Mouse (Mus musculus): Measurements from ENCODE around the gene March10. TPM values are rescaled to one million over a fixed set of nuclear protein-coding genes. Genes with fewer than 3 reads are reported as not detected.

Gene March10
- polyA plus RNA-seq, 1 experiment from 2014 or later: 0.18 TPM

GRCm38 (mm10) chr11:105362946-105363597 lies 93.5 kb downstream of the March10 start:
- H3K4me2 ChIP-seq (ENCODE audit: low read depth, low read length): peak overlapping the region; percentile 78
- no peaks in the 10 kb centered on the region for H3K36me3 ChIP-seq (ENCODE audit: control insufficient read depth, insufficient read depth)
- H3K9ac ChIP-seq (ENCODE audit: low read length): peak overlapping the region; percentile 76
- 1% methylated on average over 40 of the region's 40 CpGs for WGBS
- peaks cover 30% of the 10 kb centered on the region for H3K4me1 ChIP-seq (ENCODE audit: control insufficient read depth, insufficient read depth, low read length)
- no peaks in the 10 kb centered on the region for H3K9me3 ChIP-seq (replicated peaks; ENCODE audit: control insufficient read depth, low read length)
- ATAC-seq (replicated peaks; ENCODE audit: extremely low read depth, insufficient read depth, low FRiP score): peak; percentile 78
- H3K27ac ChIP-seq (ENCODE audit: low read length): peak overlapping the region; percentile 67
- H3K4me3 ChIP-seq (ENCODE audit: low read length): peak overlapping the region; percentile 67
- no peaks in the 10 kb centered on the region for H3K27me3 ChIP-seq (ENCODE audit: control insufficient read depth, insufficient read depth, low read length)

- WGBS: 57% methylated on average over 4 of the region's 4 CpGs
- H3K4me1 ChIP-seq (ENCODE audit: control insufficient read depth, insufficient read depth, low read length): peaks cover 30% of the 10 kb centered on the region
- ATAC-seq (replicated peaks; ENCODE audit: extremely low read depth, insufficient read depth, low FRiP score): peak; percentile 30; the same call in 1 of the 2 replicates
- H3K36me3 ChIP-seq (ENCODE audit: control insufficient read depth, insufficient read depth): no peaks in the 10 kb centered on the region
- no peak overlapping the region for H3K27ac ChIP-seq (ENCODE audit: low read length)
- no peaks in the 10 kb centered on the region for H3K27me3 ChIP-seq (ENCODE audit: control insufficient read depth, insufficient read depth, low read length)
- no peaks in the 10 kb centered on the region for H3K9me3 ChIP-seq (replicated peaks; ENCODE audit: control insufficient read depth, low read length)
- no peak overlapping the region for H3K4me3 ChIP-seq (ENCODE audit: low read length)
- H3K9ac ChIP-seq (ENCODE audit: low read length): no peak overlapping the region
- H3K4me2 ChIP-seq (ENCODE audit: low read depth, low read length): no peak overlapping the region
Observed at GRCm38 (mm10) chr11:105362041-105362765, 94.3 kb downstream of the March10 start.

GRCm38 (mm10) chr11:105356301-105356700 lies 100.2 kb downstream of the March10 start:
- no peak overlapping the region for H3K9ac ChIP-seq (ENCODE audit: low read length)
- H3K36me3 ChIP-seq (ENCODE audit: control insufficient read depth, insufficient read depth): no peaks in the 10 kb centered on the region
- ATAC-seq (replicated peaks; ENCODE audit: extremely low read depth, insufficient read depth, low FRiP score): no peak
- H3K4me1 ChIP-seq (ENCODE audit: control insufficient read depth, insufficient read depth, low read length): peaks cover 20% of the 10 kb centered on the region
- H3K4me3 ChIP-seq (ENCODE audit: low read length): no peak overlapping the region
- no peaks in the 10 kb centered on the region for H3K9me3 ChIP-seq (replicated peaks; ENCODE audit: control insufficient read depth, low read length)
- H3K27me3 ChIP-seq (ENCODE audit: control insufficient read depth, insufficient read depth, low read length): no peaks in the 10 kb centered on the region
- no peak overlapping the region for H3K27ac ChIP-seq (ENCODE audit: low read length)
- WGBS: 43% methylated on average over 7 of the region's 7 CpGs
- no peak overlapping the region for H3K4me2 ChIP-seq (ENCODE audit: low read depth, low read length)

DNA sequence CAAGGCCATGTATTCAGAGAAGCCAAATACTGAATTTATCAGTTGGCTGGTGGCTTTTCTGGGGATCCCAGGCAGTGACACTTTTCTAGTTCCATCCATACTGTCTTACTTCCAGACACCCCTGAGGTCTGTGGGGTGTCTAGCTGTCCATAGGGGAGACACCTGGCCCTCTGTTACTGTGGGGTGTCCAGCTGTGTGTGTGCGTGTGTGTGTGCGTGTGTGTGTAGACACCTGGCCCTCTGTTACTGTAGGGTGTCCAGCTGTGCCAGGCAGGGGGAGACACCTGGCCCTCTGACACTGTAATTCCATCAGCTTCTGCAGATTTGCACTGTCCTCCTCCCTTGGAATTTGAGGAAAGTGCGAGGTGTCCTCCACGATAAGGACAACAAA lies 102.6 kb downstream of the March10 start:
- Histone ChIP-seq H3K9ac (ENCODE audit: low read length) (no peak overlapping the region), H3K36me3 (ENCODE audit: control insufficient read depth, insufficient read depth) (no peaks in the 10 kb centered on the region), H3K9me3 (replicated peaks; ENCODE audit: control insufficient read depth, low read length) (no peaks in the 10 kb centered on the region), H3K27ac (ENCODE audit: low read length) (no peak overlapping the region; the same call in 1 of the 2 replicates), H3K27me3 (ENCODE audit: control insufficient read depth, insufficient read depth, low read length) (no peaks in the 10 kb centered on the region), H3K4me1 (ENCODE audit: control insufficient read depth, insufficient read depth, low read length) (peaks cover 20% of the 10 kb centered on the region), H3K4me3 (ENCODE audit: low read length) (no peak overlapping the region), H3K4me2 (ENCODE audit: low read depth, low read length) (no peak overlapping the region)
- 86% methylated on average over 4 of the region's 4 CpGs for WGBS
- ATAC-seq (replicated peaks; ENCODE audit: extremely low read depth, insufficient read depth, low FRiP score): no peak

- peaks cover 20% of the 10 kb centered on the region for H3K4me1 ChIP-seq (ENCODE audit: control insufficient read depth, insufficient read depth, low read length)
- H3K9ac ChIP-seq (ENCODE audit: low read length): 0 out of 2 replicates have a peak overlapping the region, but pooled peaks have one; percentile 7
- no peaks in the 10 kb centered on the region for H3K27me3 ChIP-seq (ENCODE audit: control insufficient read depth, insufficient read depth, low read length)
- no peak overlapping the region for H3K4me2 ChIP-seq (ENCODE audit: low read depth, low read length)
- H3K36me3 ChIP-seq (ENCODE audit: control insufficient read depth, insufficient read depth): no peaks in the 10 kb centered on the region
- peak; percentile 53 for ATAC-seq (replicated peaks; ENCODE audit: extremely low read depth, insufficient read depth, low FRiP score)
- H3K9me3 ChIP-seq (replicated peaks; ENCODE audit: control insufficient read depth, low read length): no peaks in the 10 kb centered on the region
- 24% methylated on average over 9 of the region's 9 CpGs for WGBS
- no peak overlapping the region for H3K4me3 ChIP-seq (ENCODE audit: low read length)
- peak overlapping the region; percentile 71 for H3K27ac ChIP-seq (ENCODE audit: low read length)
Observed at GRCm38 (mm10) chr11:105352954-105353890, 103.3 kb downstream of the March10 start.

DNA sequence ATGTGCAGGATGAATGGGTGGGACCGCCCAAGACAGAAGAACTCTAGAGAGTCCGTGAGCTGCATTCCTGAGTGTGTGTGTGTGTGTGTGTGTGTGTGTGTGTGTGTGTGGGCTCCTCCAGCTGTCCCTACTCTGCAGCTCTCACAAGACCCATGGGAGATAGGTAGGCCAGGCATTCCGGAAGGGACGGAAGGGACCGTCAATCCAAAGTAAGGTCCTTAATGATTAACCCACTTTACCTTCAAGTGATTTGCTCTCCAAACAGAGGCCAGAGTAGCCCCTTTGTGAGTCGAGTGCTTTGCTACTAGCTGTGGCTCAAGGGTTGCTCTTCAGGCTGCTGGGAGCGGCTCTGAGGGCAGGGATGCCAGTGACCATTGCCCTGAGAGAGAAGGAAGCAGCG lies 104.4 kb downstream of the March10 start:
- Histone ChIP-seq H3K4me1 (ENCODE audit: control insufficient read depth, insufficient read depth, low read length) (peaks cover 23% of the 10 kb centered on the region), H3K27ac (ENCODE audit: low read length) (no peak overlapping the region)
- WGBS: 68% methylated on average over 8 of the region's 8 CpGs

DNA sequence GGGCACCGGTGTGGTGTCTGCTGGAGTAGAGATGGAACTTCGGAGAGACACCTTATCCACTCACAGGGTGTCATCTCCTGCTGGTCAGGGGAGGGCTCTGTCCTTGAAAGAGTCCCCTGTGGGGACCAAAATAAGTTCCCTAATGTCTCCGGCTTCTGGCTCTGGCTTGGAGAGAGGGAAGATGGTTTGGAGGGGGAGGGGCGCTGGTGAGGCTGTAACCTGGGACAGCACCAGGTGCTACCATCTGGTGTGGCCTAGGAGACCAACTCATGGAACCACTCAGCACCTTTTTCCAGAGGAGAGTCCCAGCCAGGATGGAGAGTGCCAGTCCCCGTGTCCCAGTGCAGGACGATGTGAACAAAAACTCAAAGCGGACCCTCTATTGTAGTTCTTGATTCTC lies 105.9 kb downstream of the March10 start:
- H3K4me1 ChIP-seq (ENCODE audit: control insufficient read depth, insufficient read depth, low read length): peaks cover 20% of the 10 kb centered on the region

More for the DNA sequence above, 104.4 kb downstream of the March10 start:
- ATAC-seq (replicated peaks; ENCODE audit: extremely low read depth, insufficient read depth, low FRiP score): no peak
- no peaks in the 10 kb centered on the region for H3K27me3 ChIP-seq (ENCODE audit: control insufficient read depth, insufficient read depth, low read length)
- no peak overlapping the region for H3K9ac ChIP-seq (ENCODE audit: low read length)
- no peak overlapping the region for H3K4me2 ChIP-seq (ENCODE audit: low read depth, low read length)
- H3K36me3 ChIP-seq (ENCODE audit: control insufficient read depth, insufficient read depth): no peaks in the 10 kb centered on the region
- H3K4me3 ChIP-seq (ENCODE audit: low read length): no peak overlapping the region
- no peaks in the 10 kb centered on the region for H3K9me3 ChIP-seq (replicated peaks; ENCODE audit: control insufficient read depth, low read length)

DNA sequence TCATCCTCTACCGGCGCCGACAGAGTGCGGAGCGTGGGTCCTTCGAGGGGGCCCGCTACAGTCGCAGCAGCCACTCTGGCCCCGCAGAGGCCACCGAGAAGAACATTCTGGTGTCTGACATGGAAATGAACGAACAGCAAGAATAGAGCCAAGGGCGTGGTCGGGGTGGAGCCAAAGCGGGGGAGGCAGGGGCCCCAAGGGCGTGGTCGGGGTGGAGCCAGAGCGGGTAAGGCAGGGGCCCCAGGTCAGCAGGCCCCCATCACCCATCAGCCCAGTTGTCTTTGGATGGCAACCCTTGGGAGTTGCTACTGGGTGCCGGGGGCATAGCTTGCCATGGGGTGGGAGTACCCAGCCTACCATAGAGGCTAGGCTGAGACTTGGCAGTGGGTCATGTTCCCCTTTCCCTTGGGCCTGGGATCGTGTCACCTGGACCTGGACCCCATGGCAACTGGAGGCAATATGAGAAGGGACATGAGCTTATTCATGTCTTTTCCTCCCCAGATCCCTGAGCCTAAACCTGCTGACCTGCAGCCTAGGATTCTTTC lies 106.7 kb downstream of the March10 start:
- ATAC-seq (replicated peaks; ENCODE audit: extremely low read depth, insufficient read depth, low FRiP score): no peak
- Histone ChIP-seq H3K4me2 (ENCODE audit: low read depth, low read length) (no peak overlapping the region), H3K27ac (ENCODE audit: low read length) (no peak overlapping the region), H3K27me3 (ENCODE audit: control insufficient read depth, insufficient read depth, low read length) (no peaks in the 10 kb centered on the region), H3K4me1 (ENCODE audit: control insufficient read depth, insufficient read depth, low read length) (peaks cover 20% of the 10 kb centered on the region), H3K9me3 (replicated peaks; ENCODE audit: control insufficient read depth, low read length) (0 out of 2 replicates have a peak, but pooled peaks cover 2% of the 10 kb centered on the region), H3K9ac (ENCODE audit: low read length) (no peak overlapping the region), H3K4me3 (ENCODE audit: low read length) (no peak overlapping the region), H3K36me3 (ENCODE audit: control insufficient read depth, insufficient read depth) (no peaks in the 10 kb centered on the region)
- WGBS: 77% methylated on average over 19 of the region's 19 CpGs

More for the DNA sequence above, 105.9 kb downstream of the March10 start:
- Histone ChIP-seq H3K36me3 (ENCODE audit: control insufficient read depth, insufficient read depth) (no peaks in the 10 kb centered on the region), H3K4me3 (ENCODE audit: low read length) (no peak overlapping the region), H3K27me3 (ENCODE audit: control insufficient read depth, insufficient read depth, low read length) (no peaks in the 10 kb centered on the region), H3K27ac (ENCODE audit: low read length) (no peak overlapping the region), H3K4me2 (ENCODE audit: low read depth, low read length) (no peak overlapping the region), H3K9me3 (replicated peaks; ENCODE audit: control insufficient read depth, low read length) (no peaks in the 10 kb centered on the region), H3K9ac (ENCODE audit: low read length) (no peak overlapping the region)
- no peak for ATAC-seq (replicated peaks; ENCODE audit: extremely low read depth, insufficient read depth, low FRiP score)
- 83% methylated on average over 7 of the region's 7 CpGs for WGBS

Measured in heart, embryonic 16.5 days (tissue).